In genomic region chr1:184033390-184034010, GRCm38 (mm10) we compare ENCODE assay signal across 8 mouse cellular contexts. TPM values are rescaled to one million over a fixed set of nuclear protein-coding genes. Genes with fewer than 3 reads are reported as not detected.
DNase-seq lines count a peak whose midpoint lies in the region; ATAC-seq and TF ChIP-seq lines count a peak whose summit lies in the region.

No protein-coding gene starts in this region.

- H3K36me3 ChIP-seq in intestine, embryonic 14.5 days (ENCODE audit: control insufficient read depth, insufficient read depth, low read length), result peaks cover 14% of the 10 kb centered on the region; the same call in 1 of the 2 replicates
- no peaks in the 10 kb centered on the region for H3K36me3 ChIP-seq in neural tube, embryonic 15.5 days

- peak overlapping the region; percentile 98 for H3K27ac ChIP-seq in intestine, embryonic 14.5 days (ENCODE audit: low read depth)
- peak overlapping the region; percentile 93 for H3K27ac ChIP-seq in neural tube, embryonic 15.5 days (replicated peaks)

- no peak for TF ChIP-seq CTCF in lung, adult 2 months (IDR thresholded peaks at IDR 0.05; ENCODE audit: insufficient read depth, low read length)

- H3K27me3 ChIP-seq in intestine, embryonic 14.5 days (replicated peaks; ENCODE audit: control insufficient read depth, insufficient read depth, low read length), result no peaks in the 10 kb centered on the region
- H3K27me3 ChIP-seq in neural tube, embryonic 15.5 days (replicated peaks), result no peaks in the 10 kb centered on the region

- peaks cover 11% of the 10 kb centered on the region; the same call in 1 of the 2 replicates for H3K4me1 ChIP-seq in intestine, embryonic 14.5 days (replicated peaks; ENCODE audit: control insufficient read depth, insufficient read depth, low read length)
- no peaks in the 10 kb centered on the region for H3K4me1 ChIP-seq in lung, adult 2 months (ENCODE audit: control insufficient read depth, insufficient read depth, low read length)
- H3K4me1 ChIP-seq in neural tube, embryonic 15.5 days, result peaks cover 28% of the 10 kb centered on the region

- H3K9ac ChIP-seq in intestine, embryonic 14.5 days (ENCODE audit: low read length), result peak overlapping the region; percentile 88
- peak overlapping the region; percentile 75 for H3K9ac ChIP-seq in neural tube, embryonic 15.5 days (replicated peaks)

- H3K4me2 ChIP-seq in intestine, embryonic 14.5 days (ENCODE audit: low read length), result peak overlapping the region; percentile 71
- H3K4me2 ChIP-seq in neural tube, embryonic 15.5 days, result peak overlapping the region; percentile 87

- under 1% methylated on average over 63 of the region's 63 CpGs for WGBS in intestine, embryonic 14.5 days
- WGBS in lung, adult 2 months, result under 1% methylated on average over 63 of the region's 63 CpGs
- under 1% methylated on average over 63 of the region's 63 CpGs for WGBS in neural tube, embryonic 15.5 days

- H3K4me3 ChIP-seq in intestine, embryonic 14.5 days (ENCODE audit: low read depth, low read length), result peak overlapping the region; percentile 70
- peak overlapping the region; percentile 57 for H3K4me3 ChIP-seq in lung, adult 2 months (replicated peaks; ENCODE audit: extremely low read depth, low read depth, low read length)
- peak overlapping the region; percentile 57 for H3K4me3 ChIP-seq in neural tube, embryonic 15.5 days (replicated peaks)

- no peak for TF ChIP-seq POLR2A in lung, adult 2 months (IDR thresholded peaks at IDR 0.05; ENCODE audit: borderline replicate concordance, extremely low read depth, low read depth, low read length)

- ATAC-seq in intestine, embryonic 14.5 days (replicated peaks; ENCODE audit: low FRiP score, low TSS enrichment, low read depth), result peak; percentile 81
- peak; percentile 83 for ATAC-seq in neural tube, embryonic 15.5 days (ENCODE audit: low FRiP score)

- no peaks in the 10 kb centered on the region for H3K9me3 ChIP-seq in intestine, embryonic 14.5 days (ENCODE audit: control insufficient read depth, low read length)
- H3K9me3 ChIP-seq in neural tube, embryonic 15.5 days (replicated peaks), result no peaks in the 10 kb centered on the region

- DNase-seq in layer of hippocampus, adult 18-20 months (ENCODE audit: low spot score in 2 of 2), result peak; percentile 22 to 48
- DNase-seq in layer of hippocampus, adult 8-10 months (ENCODE audit: low spot score in 2 of 2), result no peak
- peak; percentile 48 for DNase-seq in c-Kit-negative CD71-positive TER-119-positive erythroid progenitor cells, embryonic 14.5 days (ENCODE audit: low read depth, low spot score)
- DNase-seq in frontal cortex, postnatal 14 days (ENCODE audit: low spot score in 2 of 2), result peak; percentile 17 to 26
- DNase-seq in intestine, embryonic 14.5 days (ENCODE audit: low spot score), result peak; percentile 90
- DNase-seq in lung, adult 2 months, result peak; percentile 83
- peak; percentile 74 to 75 for DNase-seq in thymus, postnatal 10 days (ENCODE audit: low spot score in 2 of 2)

RNA-seq across cellular contexts. Expression of gene 1700056E22Rik, which starts 0.6 kb away (rescaled TPM):
- not detected for total RNA-seq in layer of hippocampus, adult 18-20 months (2021)
- total RNA-seq in layer of hippocampus, adult 8-10 months (2022), result under 1 TPM in 1 of 4 experiments, not detected in 3; 0.25 TPM
- polyA plus RNA-seq in intestine, embryonic 14.5 days (2014; fragmentation: Nextera tagmentation; extraction: Ambion mirVana), result 0.93 and 1.6 TPM in 2 replicates
- 0.97 and 1.9 TPM in 2 replicates for polyA plus RNA-seq in lung, adult 2 months (2012; rRNA removed)
- polyA plus RNA-seq in neural tube, embryonic 15.5 days (2015; fragmentation: Nextera tagmentation; extraction: Ambion mirVana), result 0.91 and 1.6 TPM in 2 replicates

RNA-seq across cellular contexts. Expression of gene Dusp10, which starts 20.4 kb away (rescaled TPM):
- 1 to 10 TPM; 4.6 to 5.2 TPM for total RNA-seq in layer of hippocampus, adult 18-20 months (2021)
- 1 to 10 TPM; 3.8 to 5.8 (median 5.5) TPM for total RNA-seq in layer of hippocampus, adult 8-10 months (2022)
- polyA plus RNA-seq in intestine, embryonic 14.5 days (2014; fragmentation: Nextera tagmentation; extraction: Ambion mirVana), result 12.8 and 13.0 TPM in 2 replicates
- 13.6 and 16.4 TPM in 2 replicates for polyA plus RNA-seq in lung, adult 2 months (2012; rRNA removed)
- polyA plus RNA-seq in neural tube, embryonic 15.5 days (2015; fragmentation: Nextera tagmentation; extraction: Ambion mirVana), result 5.2 and 9.8 TPM in 2 replicates

Comparison
In these comparisons a context has a peak if more than half of its experiments do, and no peak if none do; other contexts are left out.
1. DNase-seq: peak in layer of hippocampus, adult 18-20 months (2 of 2), c-Kit-negative CD71-positive TER-119-positive erythroid progenitor cells, embryonic 14.5 days (single experiment), frontal cortex, postnatal 14 days (2 of 2), intestine, embryonic 14.5 days (single experiment), lung, adult 2 months (single experiment) and thymus, postnatal 10 days (2 of 2); none in layer of hippocampus, adult 8-10 months (0 of 2).
2. Peak in every context shown above with its lines, with median percentiles within 50 percentile points of each other: H3K4me3 ChIP-seq.